Mouse (Mus musculus) mature B cell (primary cell): ENCODE results near the gene Ptpdc1.

Experiments
- in situ Hi-C: fragments of 300-500 bp; cut with MboI; formaldehyde crosslinking; loops from 2 replicates; pipeline ENCODE4 v1.14.3; 2019

Gene Ptpdc1

GRCm38 (mm10) chr13:48625433-48626184, at the start of gene Ptpdc1:
TSS of gene Ptpdc1 (minus strand) at chr13:48625664.
- in situ Hi-C loops: no loop called here

GRCm38 (mm10) chr13:48674609-48675008, 49.1 kb upstream of the Ptpdc1 start:
- in situ Hi-C loops: loop anchor here (25.0 kb wide), 1 partner anchor 338 kb away; no protein-coding TSS in a partner anchor

- in situ Hi-C loops: loop anchor here (25.0 kb wide), 1 partner anchor 340 kb away; no protein-coding TSS in a partner anchor
Observed at GRCm38 (mm10) chr13:48672312-48672840, 46.9 kb upstream of the Ptpdc1 start.

- in situ Hi-C loops: loop anchor here (25.0 kb wide), 1 partner anchor 343 kb away; no protein-coding TSS in a partner anchor
Observed at GRCm38 (mm10) chr13:48668976-48669534, 43.6 kb upstream of the Ptpdc1 start.

- in situ Hi-C loops: loop anchor here (25.0 kb wide), 1 partner anchor 344 kb away; no protein-coding TSS in a partner anchor
Observed at GRCm38 (mm10) chr13:48668091-48668975, 42.9 kb upstream of the Ptpdc1 start.

- in situ Hi-C loops: loop anchor here (25.0 kb wide), 1 partner anchor 345 kb away; no protein-coding TSS in a partner anchor
Observed at GRCm38 (mm10) chr13:48667461-48667860, 42.0 kb upstream of the Ptpdc1 start.

- in situ Hi-C loops: loop anchor here (25.0 kb wide), 1 partner anchor 346 kb away; no protein-coding TSS in a partner anchor
Observed at GRCm38 (mm10) chr13:48665656-48666597, 40.5 kb upstream of the Ptpdc1 start.

- in situ Hi-C loops: loop anchor here (25.0 kb wide), 1 partner anchor 347 kb away; no protein-coding TSS in a partner anchor
Observed at GRCm38 (mm10) chr13:48664916-48665655, 39.6 kb upstream of the Ptpdc1 start.

- in situ Hi-C loops: loop anchor here (25.0 kb wide), 1 partner anchor 348 kb away; no protein-coding TSS in a partner anchor
Observed at GRCm38 (mm10) chr13:48663988-48664339, 38.5 kb upstream of the Ptpdc1 start.

- in situ Hi-C loops: loop anchor here (25.0 kb wide), 1 partner anchor 349 kb away; no protein-coding TSS in a partner anchor
Observed at GRCm38 (mm10) chr13:48663211-48663987, 37.9 kb upstream of the Ptpdc1 start.

GRCm38 (mm10) chr13:48662431-48663143, 37.1 kb upstream of the Ptpdc1 start, which contains the start of gene Barx1:
TSS of gene Barx1 (plus strand) at chr13:48662998.
- in situ Hi-C loops: loop anchor here (25.0 kb wide), 1 partner anchor 350 kb away; no protein-coding TSS in a partner anchor

- in situ Hi-C loops: loop anchor here (25.0 kb wide), 1 partner anchor 351 kb away; no protein-coding TSS in a partner anchor
Observed at GRCm38 (mm10) chr13:48661561-48661960, 36.1 kb upstream of the Ptpdc1 start.

GRCm38 (mm10) chr13:48660741-48661140, 35.3 kb upstream of the Ptpdc1 start:
- in situ Hi-C loops: loop anchor here (25.0 kb wide), 1 partner anchor 352 kb away; no protein-coding TSS in a partner anchor

- in situ Hi-C loops: loop anchor here (25.0 kb wide), 1 partner anchor 352 kb away; no protein-coding TSS in a partner anchor
Observed at GRCm38 (mm10) chr13:48660221-48660734, 34.8 kb upstream of the Ptpdc1 start.

- in situ Hi-C loops: loop anchor here (25.0 kb wide), 1 partner anchor 353 kb away; no protein-coding TSS in a partner anchor
Observed at GRCm38 (mm10) chr13:48659254-48660220, 34.1 kb upstream of the Ptpdc1 start.

- in situ Hi-C loops: loop anchor here (25.0 kb wide), 1 partner anchor 354 kb away; no protein-coding TSS in a partner anchor
Observed at GRCm38 (mm10) chr13:48658588-48659253, 33.3 kb upstream of the Ptpdc1 start.
